Mouse (Mus musculus) MEL (cell line): ENCODE measurements around the gene Tmem212. TPM values are rescaled to one million over a fixed set of nuclear protein-coding genes. Genes with fewer than 3 reads are reported as not detected.

Source experiments
- DNase-seq: peaks from one replicate; pipeline ENCODE4 v3.0.0; 2011; ENCODE audit warnings: low read depth, low spot score
- H3K27ac ChIP-seq: 2 replicates; pipeline ENCODE4 v1.5.1; 2012; ENCODE audit warnings: low read depth, mild to moderate bottlenecking, control low read depth, low read length, moderate library complexity; ENCODE audit not compliant: control insufficient read depth
- H3K27me3 ChIP-seq, 2 experiments: fragments of 150-350 bp in 1 of 2; sonication (generic) in 1 of 2; 2 replicates each; pipeline ENCODE4 v1.6.1; 2012; ENCODE audit warnings: low read length in 2 of 2, mild to moderate bottlenecking in 2 of 2, improper control_type of control experiment in 1 of 2, moderate library complexity in 1 of 2; ENCODE audit not compliant: insufficient read depth in 2 of 2, control insufficient read depth in 1 of 2
- H3K36me3 ChIP-seq, 2 experiments: 2 replicates each; pipeline ENCODE4 v1.6.1; 2012 to 2014; ENCODE audit warnings: low read length in 2 of 2, improper control_type of control experiment in 1 of 2, inconsistent platforms in 1 of 2, mild to moderate bottlenecking in 1 of 2; ENCODE audit not compliant: insufficient read depth in 2 of 2, control insufficient read depth in 1 of 2
- H3K4me1 ChIP-seq, 2 experiments: fragments of 150-350 bp in 1 of 2; sonication (generic) in 1 of 2; 2 replicates each; pipeline ENCODE4 v1.6.1; 2012; ENCODE audit warnings: low read length in 2 of 2, improper control_type of control experiment in 1 of 2, mild to moderate bottlenecking in 1 of 2; ENCODE audit not compliant: insufficient read depth in 2 of 2, control insufficient read depth in 1 of 2
- H3K4me3 ChIP-seq, 2 experiments: fragments of 150-350 bp in 1 of 2; sonication (generic) in 1 of 2; 2 replicates each; pipeline ENCODE4 v1.5.1; 2012; ENCODE audit warnings: low read depth in 2 of 2, low read length in 2 of 2, mild to moderate bottlenecking in 2 of 2, moderate library complexity in 2 of 2, control low read depth in 1 of 2, improper control_type of control experiment in 1 of 2; ENCODE audit not compliant: control insufficient read depth in 1 of 2, insufficient read depth in 1 of 2
- H3K79me2 ChIP-seq: 2 replicates; pipeline ENCODE4 v1.6.1; 2012; ENCODE audit warnings: mild to moderate bottlenecking, low read length, moderate library complexity; ENCODE audit not compliant: control insufficient read depth, poor library complexity, insufficient read depth
- H3K9ac ChIP-seq: 2 replicates; pipeline ENCODE4 v1.6.1; 2012; ENCODE audit warnings: low read depth, mild to moderate bottlenecking, control low read depth, low read length, moderate library complexity; ENCODE audit not compliant: control insufficient read depth, poor library complexity, severe bottlenecking
- H3K9me3 ChIP-seq: fragments of 150-350 bp; sonication (generic); replicated peaks from 2 replicates; pipeline ENCODE4 v1.6.1; 2012; ENCODE audit warnings: mild to moderate bottlenecking, low read length, improper control_type of control experiment, moderate library complexity; ENCODE audit not compliant: insufficient read depth
- CHD1 ChIP-seq: IDR thresholded peaks from 2 replicates; pipeline ENCODE4 v1.6.1; 2012; ENCODE audit warnings: low read depth, mild to moderate bottlenecking, inconsistent platforms, low read length, improper control_type of control experiment
- E2F4 ChIP-seq: IDR thresholded peaks from 2 replicates; pipeline ENCODE4 v1.6.1; 2011; ENCODE audit warnings: low read depth, low read length, improper control_type of control experiment, borderline replicate concordance
- ELF1 ChIP-seq: IDR thresholded peaks from 2 replicates; pipeline ENCODE4 v1.6.1; 2014; ENCODE audit warnings: low read depth, mild to moderate bottlenecking, inconsistent platforms, low read length, improper control_type of control experiment, moderate library complexity
- EP300 ChIP-seq, 2 experiments: IDR thresholded peaks; 2 replicates each; pipeline ENCODE4 v1.6.1; 2011; ENCODE audit warnings: improper control_type of control experiment in 2 of 2, low read length in 2 of 2, low read depth in 1 of 2, mild to moderate bottlenecking in 1 of 2
- HCFC1 ChIP-seq: IDR thresholded peaks from 2 replicates; pipeline ENCODE4 v1.6.1; 2012; ENCODE audit warnings: low read depth, mild to moderate bottlenecking, inconsistent platforms, low read length, improper control_type of control experiment, moderate library complexity
- JUND ChIP-seq: IDR thresholded peaks from 2 replicates; pipeline ENCODE4 v1.6.1; 2011; ENCODE audit warnings: low read depth, mild to moderate bottlenecking, improper control_type of control experiment, low read length
- MAFK ChIP-seq: IDR thresholded peaks from 2 replicates; pipeline ENCODE4 v1.6.1; 2011; ENCODE audit warnings: low read depth, mild to moderate bottlenecking, low read length, improper control_type of control experiment, borderline replicate concordance
- MAZ ChIP-seq: IDR thresholded peaks from 2 replicates; pipeline ENCODE4 v1.6.1; 2012; ENCODE audit warnings: low read depth, mild to moderate bottlenecking, inconsistent platforms, low read length, improper control_type of control experiment
- MEF2A ChIP-seq: IDR thresholded peaks from 2 replicates; pipeline ENCODE4 v1.6.1; 2014; ENCODE audit warnings: low read depth, mild to moderate bottlenecking, inconsistent platforms, low read length, improper control_type of control experiment; ENCODE audit not compliant: poor library complexity, insufficient replicate concordance, severe bottlenecking; ENCODE audit errors: extremely low read depth
- NRF1 ChIP-seq: IDR thresholded peaks from 2 replicates; pipeline ENCODE4 v1.6.1; 2014; ENCODE audit warnings: low read depth, mild to moderate bottlenecking, inconsistent platforms, low read length, improper control_type of control experiment, moderate library complexity; ENCODE audit not compliant: poor library complexity, insufficient read depth, severe bottlenecking
- POLR2A ChIP-seq, 2 experiments: IDR thresholded peaks; 2 replicates each; pipeline ENCODE4 v1.6.1; 2011 to 2012; ENCODE audit warnings: low read length in 2 of 2, mild to moderate bottlenecking in 2 of 2, control low read depth in 1 of 2, improper control_type of control experiment in 1 of 2, low read depth in 1 of 2, moderate library complexity in 1 of 2; ENCODE audit not compliant: control insufficient read depth in 1 of 2, insufficient read depth in 1 of 2, poor library complexity in 1 of 2
- POLR2AphosphoS5 ChIP-seq: IDR thresholded peaks from 2 replicates; pipeline ENCODE4 v1.6.1; 2012; ENCODE audit warnings: low read depth, borderline replicate concordance, mild to moderate bottlenecking, inconsistent platforms, low read length, moderate library complexity, mixed read lengths
- RAD21 ChIP-seq: IDR thresholded peaks from 2 replicates; pipeline ENCODE4 v1.6.1; 2011; ENCODE audit warnings: mild to moderate bottlenecking, low read depth, low read length, improper control_type of control experiment
- RCOR1 ChIP-seq: IDR thresholded peaks from 2 replicates; pipeline ENCODE4 v1.6.1; 2012; ENCODE audit warnings: low read depth, mild to moderate bottlenecking, inconsistent platforms, low read length, improper control_type of control experiment
- SIN3A ChIP-seq: IDR thresholded peaks from 2 replicates; pipeline ENCODE4 v1.6.1; 2012; ENCODE audit warnings: low read length, improper control_type of control experiment, inconsistent platforms
- SMC3 ChIP-seq: IDR thresholded peaks from 2 replicates; pipeline ENCODE4 v1.6.1; 2011; ENCODE audit warnings: low read depth, low read length, improper control_type of control experiment
- TBP ChIP-seq: IDR thresholded peaks from 2 replicates; pipeline ENCODE4 v1.8.0; 2011; ENCODE audit warnings: low read depth, low read length, improper control_type of control experiment
- UBTF ChIP-seq: IDR thresholded peaks from 2 replicates; pipeline ENCODE4 v1.6.1; 2012; ENCODE audit warnings: low read depth, mild to moderate bottlenecking, inconsistent platforms, low read length, improper control_type of control experiment, moderate library complexity, borderline replicate concordance; ENCODE audit not compliant: insufficient read depth
- USF1 ChIP-seq: IDR thresholded peaks from 2 replicates; pipeline ENCODE4 v1.6.1; 2014; ENCODE audit warnings: low read depth, mild to moderate bottlenecking, inconsistent platforms, low read length, improper control_type of control experiment, moderate library complexity
- USF2 ChIP-seq, 2 experiments: IDR thresholded peaks; 2 replicates each; pipeline ENCODE4 v1.6.1; 2011 to 2012; ENCODE audit warnings: improper control_type of control experiment in 2 of 2, low read length in 2 of 2, borderline replicate concordance in 1 of 2, inconsistent platforms in 1 of 2, low read depth in 1 of 2, mild to moderate bottlenecking in 1 of 2; ENCODE audit not compliant: insufficient read depth in 1 of 2
- ZMIZ1 ChIP-seq: IDR thresholded peaks from 2 replicates; pipeline ENCODE4 v1.6.1; 2012; ENCODE audit warnings: low read depth, mild to moderate bottlenecking, inconsistent platforms, low read length, improper control_type of control experiment, moderate library complexity
- ZNF384 ChIP-seq: IDR thresholded peaks from 2 replicates; pipeline ENCODE4 v1.6.1; 2012; ENCODE audit warnings: low read depth, mild to moderate bottlenecking, inconsistent platforms, low read length, improper control_type of control experiment
- polyA plus RNA-seq, 2 experiments: library from polyadenylated mRNA; stranded (reverse) in 1 of 2; unstranded in 1 of 2; fragments of >175 nt in 1 of 2; fragments of >200 nt in 1 of 2; gene quantifications; 2 replicates each; pipeline versions ENCODE4 v1.2.1 to v1.2.4; 2012; ENCODE audit warnings: low replicate concordance in 2 of 2, low read depth in 1 of 2; ENCODE audit not compliant: insufficient read length in 2 of 2, insufficient read depth in 1 of 2, missing spikeins in 1 of 2
- total RNA-seq: library from RNA; depleted of rRNA; stranded (reverse); fragments of 300-350 nt; gene quantifications from 2 replicates; pipeline ENCODE4 v1.2.3, GENCODE M21; 2012

Gene Tmem212
- total and polyA plus RNA-seq, 3 experiments: not detected

GRCm38 (mm10) chr3:27924037-27924436 is 27.9 kb upstream of the Tmem212 start:
- no peak for DNase-seq

GRCm38 (mm10) chr3:27921268-27922020 is 25.3 kb upstream of the Tmem212 start:
- H3K27me3 ChIP-seq: no peaks in the 10 kb centered on the region
- H3K4me1 ChIP-seq: no peaks in the 10 kb centered on the region
- H3K9ac ChIP-seq: no peak overlapping the region
- no peaks in the 10 kb centered on the region for H3K79me2 ChIP-seq
- no peak overlapping the region for H3K4me3 ChIP-seq
- TF ChIP-seq RCOR1 (no peak), SIN3A (no peak), E2F4 (no peak), CHD1 (no peak), UBTF (no peak), RAD21 (no peak)
- no peaks in the 10 kb centered on the region for H3K36me3 ChIP-seq
- no peak for DNase-seq
- no peak overlapping the region for H3K27ac ChIP-seq
- no peaks in the 10 kb centered on the region for H3K9me3 ChIP-seq

More at GRCm38 (mm10) chr3:27924037-27924436, 27.9 kb upstream of the Tmem212 start:
- TF ChIP-seq HCFC1: no peak
- TF ChIP-seq JUND: no peak
- TF ChIP-seq USF2 (IDR thresholded peaks at IDR 0.05; ENCODE audit: borderline replicate concordance in 1 of 2, insufficient read depth in 1 of 2, low read depth in 1 of 2, low read length in 2 of 2): no peak
- TF ChIP-seq USF1: no peak
- TF ChIP-seq MAZ: no peak
- no peak for TF ChIP-seq ELF1
- no peak for TF ChIP-seq NRF1
- TF ChIP-seq ZMIZ1: no peak
- no peak for TF ChIP-seq POLR2A (IDR thresholded peaks at IDR 0.05; ENCODE audit: control insufficient read depth in 1 of 2, insufficient read depth in 1 of 2, low read depth in 1 of 2, low read length in 2 of 2, poor library complexity in 1 of 2)
- TF ChIP-seq SMC3: no peak
- no peak for TF ChIP-seq MEF2A
- no peak for TF ChIP-seq POLR2AphosphoS5
- no peak for TF ChIP-seq RAD21
- no peak for TF ChIP-seq CHD1
- TF ChIP-seq MAFK: no peak
- no peak for TF ChIP-seq ZNF384
- no peak for TF ChIP-seq EP300 (IDR thresholded peaks at IDR 0.05; ENCODE audit: low read depth in 1 of 2, low read length in 2 of 2)
- TF ChIP-seq TBP: no peak
- Histone ChIP-seq H3K4me3 (no peak overlapping the region), H3K4me1 (no peaks in the 10 kb centered on the region), H3K36me3 (no peaks in the 10 kb centered on the region), H3K27me3 (no peaks in the 10 kb centered on the region), H3K9ac (no peak overlapping the region), H3K79me2 (no peaks in the 10 kb centered on the region), H3K9me3 (no peaks in the 10 kb centered on the region), H3K27ac (no peak overlapping the region)
